Mouse (Mus musculus) heart, postnatal 0 days (tissue): ENCODE measurements around the gene Tbx4.

ENCODE experiments used
- CTCF ChIP-seq: IDR thresholded peaks from 2 replicates; pipeline ENCODE4 v1.5.1; 2016; ENCODE audit warnings: antibody characterized with exemption, control low read depth, low read depth
- EP300 ChIP-seq: IDR thresholded peaks from 2 replicates; pipeline ENCODE4 v1.6.1; 2016; ENCODE audit warnings: antibody characterized with exemption, low read depth

- TF ChIP-seq CTCF (no peak), EP300 (no peak)
Measured at GRCm38 (mm10) chr11:85888451-85888961, 2.3 kb downstream of the Tbx4 start.
